Mouse (Mus musculus): ENCODE measurements around the gene Rftn1.

DNA sequence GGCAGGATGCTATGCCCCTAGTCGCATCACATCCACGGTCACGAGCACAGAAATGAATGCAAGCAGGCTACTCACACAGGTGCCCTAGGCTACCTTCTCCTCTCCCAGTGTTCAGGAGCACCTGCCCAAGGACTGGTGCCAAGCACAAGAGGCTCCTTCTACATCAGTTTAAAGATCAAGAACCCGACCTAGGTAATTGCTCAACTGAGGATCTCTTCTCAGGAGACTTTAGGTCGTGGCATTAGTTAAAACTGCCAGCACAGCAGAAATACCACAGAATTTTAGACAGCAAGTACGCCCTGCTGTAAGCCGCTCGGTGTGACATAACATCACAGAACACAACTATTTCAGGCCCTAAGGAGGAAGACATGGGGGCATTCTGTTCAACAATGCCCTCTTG lies 100.7 kb downstream of the Rftn1 start:
- TF ChIP-seq CTCF (IDR thresholded peaks at IDR 0.05; ENCODE audit: borderline replicate concordance, control insufficient read depth, extremely low read depth, insufficient read depth, low read length, poor library complexity) (no peak), POLR2A (IDR thresholded peaks at IDR 0.05; ENCODE audit: control insufficient read depth, extremely low read depth, insufficient read depth, low read length, poor library complexity) (no peak)

All from thymus, adult 2 months (tissue).